Mouse (Mus musculus) lung, embryonic 15.5 days (tissue): ENCODE measurements at regions not wholly inside any gene's neighbourhood (a gene's known extent, or its start where the extent isn't known, plus 50 kb on each side); places are given as distances from the start of the nearest gene placed in this dataset.

Experiments
- ATAC-seq: fragments of 200-750 bp; cut with Nextera tagmentation; 2 replicates; pipeline ENCODE4 v1.8.0; 2017; ENCODE audit warnings: moderate number of reproducible peaks, borderline replicate concordance; ENCODE audit not compliant: low FRiP score, low TSS enrichment; ENCODE audit errors: extremely low read depth
- H3K27ac ChIP-seq: fragments of 300-500 bp; sonication (generic); 2 replicates; pipeline ENCODE4 v1.5.1; 2015; ENCODE audit warnings: moderate library complexity, mild to moderate bottlenecking, inconsistent platforms
- H3K27me3 ChIP-seq: fragments of 300-500 bp; sonication (generic); 2 replicates; pipeline ENCODE4 v1.6.1; 2015; ENCODE audit warnings: inconsistent platforms
- H3K36me3 ChIP-seq: fragments of 300-500 bp; sonication (generic); 2 replicates; pipeline ENCODE4 v1.6.1; 2015; ENCODE audit warnings: inconsistent platforms
- H3K4me1 ChIP-seq: fragments of 300-500 bp; sonication (generic); 2 replicates; pipeline ENCODE4 v1.6.1; 2015; ENCODE audit warnings: inconsistent platforms
- H3K4me2 ChIP-seq: fragments of 300-500 bp; sonication (generic); 2 replicates; pipeline ENCODE4 v1.6.1; 2015; ENCODE audit warnings: inconsistent platforms, mild to moderate bottlenecking, moderate library complexity
- H3K4me3 ChIP-seq: fragments of 300-500 bp; sonication (generic); 2 replicates; pipeline ENCODE4 v1.5.1; 2015; ENCODE audit warnings: mild to moderate bottlenecking, inconsistent platforms
- H3K9ac ChIP-seq: fragments of 300-500 bp; sonication (generic); 2 replicates; pipeline ENCODE4 v1.6.1; 2015; ENCODE audit warnings: inconsistent platforms
- H3K9me3 ChIP-seq: fragments of 300-500 bp; sonication (generic); 2 replicates; pipeline ENCODE4 v1.6.1; 2016; ENCODE audit warnings: inconsistent platforms
- WGBS: fragments of 180-500 bp; shearing (Covaris S2); methylation state at CpG from one replicate; pipeline ENCODE4 v1.1.7; 2015; 5-methylcytosine and 5-hydroxymethylcytosine counted together

DNA sequence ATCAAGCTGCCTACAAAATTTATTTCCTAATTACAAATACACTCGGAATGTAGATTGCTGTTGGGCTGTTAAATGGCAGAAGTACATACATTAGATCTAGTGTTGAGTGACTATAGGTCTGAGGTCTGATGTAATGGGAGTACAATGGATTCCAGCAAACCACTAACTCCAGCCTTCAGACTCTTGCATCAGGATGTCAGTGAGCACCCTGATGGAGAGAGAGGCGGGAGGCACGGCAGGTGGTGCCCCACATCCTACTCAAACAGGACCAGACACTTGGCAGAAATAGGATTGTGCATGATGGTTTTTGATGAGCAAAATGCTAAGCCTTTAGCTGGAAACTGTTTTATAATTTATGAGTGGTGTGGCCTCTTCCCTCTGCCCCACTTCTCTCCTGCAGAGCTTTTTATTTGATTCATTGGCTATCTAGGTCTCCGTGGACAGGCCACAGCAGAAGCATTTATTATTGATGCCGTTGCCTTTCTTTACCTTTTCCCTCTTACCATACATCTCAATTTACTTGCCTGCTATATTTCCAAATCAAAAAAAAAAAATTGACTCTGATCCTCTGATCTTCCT is 376.5 kb downstream of the Fgf9 start:
- Histone ChIP-seq H3K4me1 (no peaks in the 10 kb centered on the region), H3K4me3 (no peak overlapping the region), H3K36me3 (no peaks in the 10 kb centered on the region), H3K9me3 (no peaks in the 10 kb centered on the region), H3K4me2 (no peak overlapping the region), H3K27me3 (no peaks in the 10 kb centered on the region), H3K27ac (no peak overlapping the region), H3K9ac (no peak overlapping the region)
- WGBS: 87% methylated on average over 5 of the region's 5 CpGs
- no peak for ATAC-seq

GRCm38 (mm10) chr14:58444496-58444895 is 374.1 kb downstream of the Fgf9 start:
- no peak overlapping the region for H3K27ac ChIP-seq
- no peaks in the 10 kb centered on the region for H3K9me3 ChIP-seq
- no peaks in the 10 kb centered on the region for H3K4me1 ChIP-seq
- no peak overlapping the region for H3K4me3 ChIP-seq
- H3K36me3 ChIP-seq: no peaks in the 10 kb centered on the region
- H3K4me2 ChIP-seq: no peak overlapping the region
- WGBS: 28% methylated on average over 4 of the region's 4 CpGs
- H3K27me3 ChIP-seq: no peaks in the 10 kb centered on the region
- no peak for ATAC-seq
- no peak overlapping the region for H3K9ac ChIP-seq

DNA sequence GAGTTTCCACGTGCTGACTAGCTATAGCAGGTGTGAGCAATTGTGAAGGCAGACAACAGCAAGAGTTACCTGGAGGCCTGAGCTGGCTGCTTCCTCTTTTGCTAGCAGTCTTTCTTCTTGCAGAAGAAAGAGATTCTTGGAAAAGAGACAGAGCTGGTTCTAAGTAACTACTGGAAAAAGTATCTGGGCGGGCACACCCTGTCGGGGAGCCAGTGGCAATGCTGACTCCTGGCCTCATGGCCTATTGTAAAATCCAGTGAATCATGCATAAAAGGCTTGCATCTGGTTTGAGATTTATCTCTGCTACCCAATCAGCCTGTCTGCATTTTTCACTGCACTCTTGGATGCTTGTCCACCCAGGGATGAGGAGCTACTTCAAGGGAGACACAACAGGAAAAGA is 372.2 kb downstream of the Fgf9 start:
- Histone ChIP-seq H3K4me3 (no peak overlapping the region), H3K36me3 (no peaks in the 10 kb centered on the region), H3K9ac (no peak overlapping the region), H3K4me2 (no peak overlapping the region), H3K4me1 (no peaks in the 10 kb centered on the region), H3K9me3 (no peaks in the 10 kb centered on the region), H3K27ac (no peak overlapping the region), H3K27me3 (no peaks in the 10 kb centered on the region)
- 85% methylated on average over 3 of the region's 3 CpGs for WGBS
- no peak for ATAC-seq

- no peak for ATAC-seq
- no peak overlapping the region for H3K27ac ChIP-seq
- H3K4me2 ChIP-seq: no peak overlapping the region
- no peaks in the 10 kb centered on the region for H3K4me1 ChIP-seq
- no peak overlapping the region for H3K4me3 ChIP-seq
- WGBS: 75% methylated on average over 2 of the region's 2 CpGs
- H3K36me3 ChIP-seq: no peaks in the 10 kb centered on the region
- no peaks in the 10 kb centered on the region for H3K9me3 ChIP-seq
- H3K27me3 ChIP-seq: no peaks in the 10 kb centered on the region
- no peak overlapping the region for H3K9ac ChIP-seq
Observed at GRCm38 (mm10) chr14:58439963-58440362, 369.6 kb downstream of the Fgf9 start.

DNA sequence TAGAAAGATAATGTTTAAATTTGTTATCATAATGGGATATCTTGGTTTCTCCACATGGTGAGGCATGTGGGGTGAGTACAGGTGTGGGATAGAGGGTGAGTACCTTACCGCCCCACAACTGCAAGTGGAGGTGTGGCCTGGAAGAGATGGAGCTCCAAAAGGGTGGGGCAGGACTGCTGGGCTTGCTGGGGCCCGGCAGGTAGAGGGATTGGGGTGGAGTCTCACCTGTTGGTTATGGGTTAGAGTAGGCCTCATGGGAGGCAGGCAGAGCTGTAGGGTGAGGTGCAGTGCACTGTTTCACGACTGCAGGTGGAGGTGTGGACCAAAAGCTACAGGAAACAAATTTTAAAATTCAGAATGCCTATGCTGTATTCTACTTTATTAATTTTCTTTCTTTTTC is 365.7 kb downstream of the Fgf9 start:
- H3K9ac ChIP-seq: no peak overlapping the region
- 84% methylated on average over 3 of the region's 3 CpGs for WGBS
- ATAC-seq: no peak; the same call in 1 of the 2 replicates
- no peaks in the 10 kb centered on the region for H3K9me3 ChIP-seq
- no peaks in the 10 kb centered on the region for H3K27me3 ChIP-seq
- no peak overlapping the region for H3K4me3 ChIP-seq
- H3K27ac ChIP-seq: no peak overlapping the region
- no peaks in the 10 kb centered on the region for H3K4me1 ChIP-seq
- no peaks in the 10 kb centered on the region for H3K36me3 ChIP-seq
- H3K4me2 ChIP-seq: no peak overlapping the region

DNA sequence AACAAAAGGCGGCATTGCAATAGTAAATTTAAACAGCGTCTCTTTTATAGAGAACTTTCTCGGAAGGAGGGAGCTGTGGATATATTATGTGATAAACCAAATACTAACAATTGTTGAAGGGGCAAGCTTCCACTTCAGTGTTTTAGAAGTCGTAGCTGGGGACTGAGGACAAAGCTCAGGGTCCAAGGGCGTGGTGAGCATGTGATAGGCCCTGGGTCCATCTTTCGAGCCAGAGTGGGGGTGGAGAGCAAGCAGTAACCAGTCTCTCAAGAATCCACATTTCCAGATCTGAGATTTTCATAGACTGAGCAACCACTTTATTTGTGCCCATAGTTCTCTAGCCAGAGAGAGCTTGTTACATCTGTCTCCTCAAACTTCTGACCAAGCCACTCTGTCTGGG is 356.1 kb downstream of the Fgf9 start:
- H3K36me3 ChIP-seq: no peaks in the 10 kb centered on the region
- H3K27ac ChIP-seq: no peak overlapping the region
- H3K4me2 ChIP-seq: no peak overlapping the region
- no peak overlapping the region for H3K9ac ChIP-seq
- no peak overlapping the region for H3K4me3 ChIP-seq
- H3K4me1 ChIP-seq: peaks cover 4% of the 10 kb centered on the region; the same call in 1 of the 2 replicates
- ATAC-seq: no peak
- H3K27me3 ChIP-seq: peaks cover 6% of the 10 kb centered on the region; the same call in 1 of the 2 replicates
- H3K9me3 ChIP-seq: no peaks in the 10 kb centered on the region
- 46% methylated on average over 6 of the region's 6 CpGs for WGBS

DNA sequence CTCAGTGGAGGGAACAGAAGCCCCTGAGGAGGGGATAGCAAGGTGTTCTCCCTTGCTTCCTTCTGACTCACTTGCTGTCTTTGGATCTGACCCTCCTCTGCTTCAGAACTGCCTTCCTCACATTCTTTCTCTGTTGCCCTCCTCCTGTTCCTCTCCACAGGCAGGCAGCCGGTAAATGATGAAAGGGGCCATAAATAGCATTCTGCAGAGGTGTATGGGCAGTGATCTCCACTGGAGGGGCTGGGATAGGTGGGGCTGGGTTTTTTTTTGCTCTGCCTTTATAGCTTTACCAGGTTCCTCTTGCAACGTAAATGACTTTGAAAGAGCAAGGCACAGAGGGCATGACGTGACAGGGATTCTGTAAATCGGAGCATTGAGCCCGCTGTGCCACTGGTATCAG is 351.6 kb downstream of the Fgf9 start:
- Histone ChIP-seq H3K4me1 (no peaks in the 10 kb centered on the region), H3K4me2 (no peak overlapping the region), H3K27ac (no peak overlapping the region), H3K4me3 (no peak overlapping the region), H3K36me3 (no peaks in the 10 kb centered on the region), H3K9me3 (no peaks in the 10 kb centered on the region), H3K9ac (no peak overlapping the region), H3K27me3 (no peaks in the 10 kb centered on the region)
- WGBS: 38% methylated on average over 5 of the region's 5 CpGs
- ATAC-seq: no peak

DNA sequence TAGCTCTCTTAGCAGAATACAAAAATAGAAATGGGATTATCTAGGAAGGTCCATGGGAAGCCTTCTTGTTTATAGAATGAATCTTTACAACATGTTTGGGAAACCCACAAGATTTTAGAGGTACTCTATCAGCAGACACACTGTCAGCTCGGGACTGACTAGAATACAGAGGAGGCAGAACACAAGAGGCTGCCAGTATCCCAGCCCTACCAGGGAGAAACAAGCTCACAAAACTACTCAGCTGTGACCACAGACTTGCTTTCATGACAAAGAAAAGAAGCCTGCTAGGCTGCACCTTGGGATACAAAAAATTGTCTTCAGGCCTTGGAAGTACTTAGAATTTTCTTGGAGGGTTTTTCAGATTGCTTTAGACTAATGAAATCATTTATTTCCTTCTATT is 347.2 kb downstream of the Fgf9 start:
- no peaks in the 10 kb centered on the region for H3K4me1 ChIP-seq
- H3K27ac ChIP-seq: no peak overlapping the region
- H3K27me3 ChIP-seq: no peaks in the 10 kb centered on the region
- no peaks in the 10 kb centered on the region for H3K9me3 ChIP-seq
- H3K4me2 ChIP-seq: no peak overlapping the region
- H3K9ac ChIP-seq: no peak overlapping the region
- H3K36me3 ChIP-seq: no peaks in the 10 kb centered on the region
- WGBS: 38% methylated on average over 1 of the region's 1 CpGs
- H3K4me3 ChIP-seq: no peak overlapping the region
- no peak for ATAC-seq

- no peak overlapping the region; the same call in 1 of the 2 replicates for H3K27ac ChIP-seq
- no peak overlapping the region for H3K9ac ChIP-seq
- H3K4me2 ChIP-seq: no peak overlapping the region
- peak; percentile 48; the same call in 1 of the 2 replicates for ATAC-seq
- no peaks in the 10 kb centered on the region for H3K27me3 ChIP-seq
- no peaks in the 10 kb centered on the region for H3K4me1 ChIP-seq
- no peak overlapping the region for H3K4me3 ChIP-seq
- no peaks in the 10 kb centered on the region for H3K9me3 ChIP-seq
- 57% methylated on average over 9 of the region's 9 CpGs for WGBS
- H3K36me3 ChIP-seq: no peaks in the 10 kb centered on the region
Observed at GRCm38 (mm10) chr14:58392055-58392726, 321.8 kb downstream of the Fgf9 start.

DNA sequence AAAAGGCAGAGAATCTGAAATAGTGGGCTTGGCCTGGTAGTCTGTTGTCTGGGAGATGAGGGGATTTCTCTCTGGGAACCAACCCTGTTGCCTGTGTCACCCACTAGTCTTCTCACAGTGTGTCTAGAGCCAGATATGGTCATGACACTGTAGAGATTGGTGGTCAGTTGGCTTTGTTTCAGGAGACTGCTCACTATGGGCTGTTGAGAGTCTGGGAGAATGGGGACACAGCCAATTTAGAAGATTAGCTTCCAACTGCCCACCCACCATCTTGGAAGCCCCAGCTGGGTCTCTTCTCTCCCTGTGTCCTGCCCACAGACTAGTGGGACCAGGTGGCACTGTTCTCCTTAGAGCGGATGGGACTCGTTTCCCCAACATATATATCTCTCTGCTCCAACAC is 320.4 kb downstream of the Fgf9 start:
- Histone ChIP-seq H3K4me3 (no peak overlapping the region), H3K4me2 (no peak overlapping the region), H3K4me1 (no peaks in the 10 kb centered on the region), H3K9me3 (no peaks in the 10 kb centered on the region), H3K36me3 (no peaks in the 10 kb centered on the region), H3K9ac (no peak overlapping the region), H3K27ac (no peak overlapping the region), H3K27me3 (no peaks in the 10 kb centered on the region)
- 46% methylated on average over 2 of the region's 2 CpGs for WGBS
- no peak; the same call in 1 of the 2 replicates for ATAC-seq

- ATAC-seq: no peak
- WGBS: 76% methylated on average over 9 of the region's 9 CpGs
- Histone ChIP-seq H3K27me3 (no peaks in the 10 kb centered on the region), H3K9me3 (no peaks in the 10 kb centered on the region), H3K4me3 (no peak overlapping the region), H3K4me2 (no peak overlapping the region), H3K27ac (no peak overlapping the region), H3K4me1 (no peaks in the 10 kb centered on the region), H3K9ac (no peak overlapping the region), H3K36me3 (no peaks in the 10 kb centered on the region)
Observed at GRCm38 (mm10) chr14:58387348-58388000, 317.1 kb downstream of the Fgf9 start.

GRCm38 (mm10) chr14:58375056-58375455 is 304.7 kb downstream of the Fgf9 start:
- H3K27ac ChIP-seq: no peak overlapping the region
- H3K9me3 ChIP-seq: no peaks in the 10 kb centered on the region
- no peak for ATAC-seq
- H3K36me3 ChIP-seq: no peaks in the 10 kb centered on the region
- H3K4me2 ChIP-seq: no peak overlapping the region
- no peak overlapping the region for H3K9ac ChIP-seq
- no peaks in the 10 kb centered on the region for H3K27me3 ChIP-seq
- H3K4me1 ChIP-seq: no peaks in the 10 kb centered on the region
- H3K4me3 ChIP-seq: no peak overlapping the region
